Mouse (Mus musculus): ENCODE measurements around the gene Prdm16. TPM values are rescaled to one million over a fixed set of nuclear protein-coding genes. Genes with fewer than 3 reads are reported as not detected.

The Prdm16 gene
- total RNA-seq, 4 experiments from 2014 or later, result 2.9 to 5.5 (median 3.8) TPM

Other genes starting within 250 kb of the Prdm16 start
- not detected for gene Actrt2, start 31.0 kb upstream of the Prdm16 start, total RNA-seq (2022)
- under 1 TPM; 0.38 to 0.63 (median 0.46) TPM for gene Ttc34, start 200.6 kb upstream of the Prdm16 start, total RNA-seq (2022)
- gene Mmel1, start 232.7 kb upstream of the Prdm16 start, total RNA-seq (2022), result 1 to 10 TPM in 2 of 4 experiments, under 1 TPM in 2; 0.31 to 4.6 (median 1.5) TPM